Mouse (Mus musculus) cortical plate, adult 2 months (tissue): ENCODE data around the gene Cldn18.

Experiments used
- CTCF ChIP-seq: fragments of 200-500 bp; IDR thresholded peaks from 2 replicates; pipeline ENCODE4 v1.5.1; 2011; ENCODE audit warnings: mild to moderate bottlenecking, control low read depth, low read length; ENCODE audit not compliant: insufficient read depth; ENCODE audit errors: extremely low read depth
- POLR2A ChIP-seq: fragments of 200-500 bp; IDR thresholded peaks from 2 replicates; pipeline ENCODE4 v1.6.1; 2011; ENCODE audit warnings: mild to moderate bottlenecking, low read length, control low read depth; ENCODE audit not compliant: insufficient read depth; ENCODE audit errors: extremely low read depth

DNA sequence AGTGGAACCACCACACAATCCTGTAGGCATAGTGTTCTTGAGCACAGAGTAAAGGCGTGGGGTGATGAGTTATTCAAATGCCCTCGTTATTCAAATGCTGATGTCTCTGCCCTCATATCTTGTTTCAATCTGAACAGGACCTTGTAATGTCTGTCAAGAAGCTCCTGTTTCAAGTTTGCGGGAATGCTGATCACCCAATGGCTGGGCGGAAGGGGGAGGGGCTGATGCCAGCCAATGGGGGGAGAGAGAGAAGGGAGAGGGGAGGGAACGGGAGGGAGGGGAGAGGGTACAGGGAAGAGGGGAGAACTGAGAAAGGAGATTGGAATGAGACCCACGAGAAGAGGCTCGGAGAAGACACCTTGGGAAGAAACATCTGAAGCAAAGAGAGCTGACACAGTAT, 22.1 kb downstream of the Cldn18 start:
- no peak for TF ChIP-seq POLR2A
- no peak for TF ChIP-seq CTCF
